Mouse (Mus musculus) adrenal gland (tissue): ENCODE results near the gene Ccdc142.

Experiments
- intact Hi-C: fragments of 180-260 bp; cut with DNase I; formaldehyde crosslinking; loops from one replicate; pipeline ENCODE4 v1.15.1; 2025

Ccdc142 gene

DNA sequence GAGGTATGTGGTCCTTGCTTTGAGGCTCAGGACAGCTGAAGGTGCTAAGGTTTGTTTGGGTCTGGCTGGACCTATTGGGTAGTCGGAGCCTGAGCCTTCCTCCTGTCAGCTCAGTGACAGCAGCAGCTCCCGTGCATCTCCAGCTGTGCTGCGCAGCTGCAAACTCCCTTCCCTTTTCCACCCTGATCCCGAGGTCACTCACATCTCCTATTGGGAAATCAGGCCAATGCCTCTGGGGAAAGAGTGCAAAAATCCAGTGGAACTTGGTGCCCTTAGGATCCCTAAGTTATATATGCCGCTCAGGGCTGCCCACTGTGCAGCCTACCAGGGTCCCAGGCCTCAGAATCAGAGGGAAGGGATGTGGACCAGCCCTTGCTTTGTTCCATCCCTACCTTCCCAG lies 17.9 kb upstream of the Ccdc142 start:
- intact Hi-C loops, result no loop called here

DNA sequence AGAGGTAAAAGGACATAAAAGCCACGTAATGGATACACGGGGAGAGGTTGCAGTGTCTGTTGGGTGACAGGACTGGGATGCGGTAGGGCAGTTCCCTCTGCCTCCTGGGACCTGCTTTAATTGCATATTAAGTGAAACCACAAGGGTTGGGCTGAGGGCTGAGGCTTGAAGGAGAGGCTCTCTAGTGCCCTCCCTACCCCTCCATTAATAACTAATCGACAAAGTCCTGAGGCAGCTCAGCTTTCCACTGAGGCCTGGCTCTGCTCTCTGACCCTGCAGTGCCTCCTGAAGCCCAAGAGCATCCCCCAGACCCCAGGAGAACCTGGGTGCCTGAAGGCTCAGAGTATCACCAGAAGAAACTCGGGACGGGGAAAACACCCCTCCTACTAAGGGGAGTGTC lies 16.9 kb upstream of the Ccdc142 start:
- intact Hi-C loops, result no loop called here

GRCm38 (mm10) chr6:83086121-83087035 lies 15.0 kb upstream of the Ccdc142 start, which contains the start of gene Lbx2:
TSS of gene Lbx2 (plus strand) at chr6:83086367.
- intact Hi-C loops, result no loop called here

DNA sequence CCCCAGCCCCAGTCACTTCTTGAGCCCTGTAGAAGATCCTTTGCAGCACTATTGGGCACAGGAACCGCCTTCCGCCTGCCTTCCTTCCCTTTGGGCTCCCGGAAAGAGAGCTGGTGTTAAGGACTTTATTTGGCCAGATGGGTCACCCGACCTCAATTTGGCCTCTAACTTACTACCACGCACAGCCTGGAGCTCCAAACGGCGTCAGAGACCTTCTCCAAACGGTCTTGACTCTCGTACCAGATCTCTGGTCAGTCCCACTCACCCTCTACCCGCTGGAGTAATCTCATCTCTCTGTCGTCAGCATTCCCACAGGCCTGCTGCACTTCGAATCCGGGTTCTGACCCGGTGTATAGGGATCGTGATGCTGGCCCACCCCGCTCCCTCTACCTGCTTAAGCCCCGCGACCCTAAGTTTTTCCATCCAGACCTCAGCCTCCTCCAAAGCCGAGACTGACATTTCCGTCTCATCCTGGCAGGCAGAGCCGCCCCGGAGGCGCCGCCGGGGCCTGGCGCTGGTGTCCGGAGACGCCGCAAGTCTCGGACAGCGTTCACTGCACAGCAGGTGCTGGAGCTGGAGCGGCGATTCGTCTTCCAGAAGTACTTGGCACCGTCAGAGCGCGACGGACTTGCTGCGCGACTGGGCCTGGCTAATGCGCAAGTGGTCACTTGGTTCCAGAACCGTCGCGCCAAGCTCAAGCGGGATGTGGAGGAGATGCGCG lies 14.0 kb upstream of the Ccdc142 start:
- intact Hi-C loops, result no loop called here

DNA sequence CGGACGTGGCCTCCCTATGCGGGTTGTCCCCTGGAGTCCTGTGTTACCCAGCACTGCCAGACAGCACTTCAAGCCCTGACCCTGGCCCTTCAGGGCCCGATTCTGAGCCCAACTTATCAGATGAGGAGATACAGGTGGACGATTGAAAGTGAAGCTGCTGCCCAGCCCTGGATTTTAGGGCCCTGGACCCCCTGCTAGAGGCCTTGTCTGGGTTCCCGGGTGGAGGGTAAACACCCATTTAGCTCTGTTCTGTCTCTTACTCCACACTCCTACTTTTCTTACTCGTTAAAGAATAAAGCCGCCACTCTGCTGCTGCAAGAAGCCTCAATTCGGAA lies 13.5 kb upstream of the Ccdc142 start:
- intact Hi-C loops, result no loop called here

GRCm38 (mm10) chr6:83092416-83093127 lies 8.8 kb upstream of the Ccdc142 start:
- intact Hi-C loops, result no loop called here

- intact Hi-C loops, result no loop called here
These were observed 5.4 kb upstream of the Ccdc142 start for GRCm38 (mm10) chr6:83095968-83096367.

- intact Hi-C loops, result no loop called here
These were observed 3.0 kb upstream of the Ccdc142 start for GRCm38 (mm10) chr6:83098411-83098810.

DNA sequence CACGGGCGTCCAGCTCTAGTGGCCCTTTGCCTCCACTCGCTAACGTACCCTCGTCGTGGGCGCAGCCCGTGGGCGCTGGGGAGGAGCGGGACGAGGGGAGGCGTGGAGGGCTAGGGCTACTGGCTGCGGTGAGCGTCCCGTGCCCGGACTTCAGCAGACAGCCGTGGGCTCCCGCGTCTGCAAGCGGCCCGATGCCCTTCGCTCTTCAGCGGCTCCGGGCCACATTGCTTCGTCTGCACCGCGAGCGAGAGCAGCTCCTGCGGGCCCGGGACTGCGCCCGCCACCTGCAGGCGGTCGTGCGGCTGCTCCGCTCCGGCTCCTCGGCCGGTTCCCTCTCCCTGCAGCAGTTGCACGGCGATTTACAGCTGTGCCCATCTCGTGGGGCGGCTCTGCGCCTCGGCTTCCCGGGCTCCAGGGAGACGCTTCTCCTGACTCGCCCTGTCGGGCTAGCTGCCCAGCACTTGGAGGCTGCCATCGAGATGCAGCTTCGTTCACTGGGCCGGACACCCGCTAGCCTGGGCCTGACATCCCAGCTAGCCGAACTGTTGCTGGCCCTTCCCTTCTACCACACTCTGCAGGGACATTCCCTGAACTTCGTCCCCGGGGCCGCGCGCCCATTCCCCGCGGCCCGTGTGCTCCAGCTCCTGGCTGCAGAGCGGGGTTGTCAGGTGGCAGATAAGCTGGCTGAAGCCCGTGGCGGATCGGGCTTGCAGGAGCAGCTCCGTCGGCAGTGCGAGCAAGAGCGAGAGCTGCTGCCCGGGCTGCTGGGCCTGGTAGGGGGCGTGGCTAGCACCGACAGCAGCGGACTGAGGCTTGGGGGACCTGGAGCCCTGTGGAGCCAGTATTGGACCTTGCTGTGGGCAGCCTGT lies 521 bp downstream of the Ccdc142 start:
- intact Hi-C loops, result loop anchor here (2.0 kb wide), 1 partner anchor 105 kb away; no protein-coding TSS in a partner anchor

GRCm38 (mm10) chr6:83103130-83103650 lies 1.8 kb downstream of the Ccdc142 start:
- intact Hi-C loops, result no loop called here

- intact Hi-C loops, result no loop called here
These were observed 2.8 kb downstream of the Ccdc142 start for GRCm38 (mm10) chr6:83104158-83104557.

- intact Hi-C loops, result no loop called here
These were observed 6.4 kb downstream of the Ccdc142 start for GRCm38 (mm10) chr6:83107566-83108400.

GRCm38 (mm10) chr6:83108762-83109668 lies 7.6 kb downstream of the Ccdc142 start, which contains the start of gene Mrpl53:
TSS of gene Mrpl53 (plus strand) at chr6:83109040.
- intact Hi-C loops, result no loop called here

DNA sequence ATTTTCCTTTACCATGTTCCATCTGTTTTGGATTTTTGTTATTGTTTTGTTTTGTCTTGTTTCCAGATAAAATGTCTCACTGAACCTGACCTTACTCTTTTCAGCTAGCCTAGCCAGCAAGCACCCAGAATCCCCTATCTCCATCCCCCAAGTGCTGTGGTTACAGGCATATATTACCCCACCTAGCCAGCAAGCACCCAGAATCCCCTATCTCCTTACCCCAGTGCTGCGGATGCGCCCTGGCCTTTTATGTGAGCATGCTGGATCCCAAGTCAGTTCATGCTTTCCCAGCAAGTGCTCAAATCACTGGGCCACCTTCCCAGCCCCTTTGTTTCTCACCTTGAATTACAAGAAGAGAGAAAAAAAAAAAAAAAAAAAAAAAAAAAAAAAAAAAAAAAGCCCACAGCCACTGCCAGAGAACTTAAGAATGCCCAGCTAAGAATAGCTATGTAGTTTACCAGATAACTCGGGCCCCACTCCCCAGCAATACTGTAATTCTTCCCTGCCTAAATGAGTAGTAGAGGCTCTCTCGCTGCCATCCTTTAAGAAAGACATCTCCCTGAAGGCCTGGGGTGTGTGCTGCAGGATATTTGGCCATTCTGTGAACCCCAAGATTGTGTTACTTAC lies 10.2 kb downstream of the Ccdc142 start:
- intact Hi-C loops, result loop anchor here (5.0 kb wide), 1 partner anchor 34 kb away; the partner anchor contains the start of gene Pcgf1

DNA sequence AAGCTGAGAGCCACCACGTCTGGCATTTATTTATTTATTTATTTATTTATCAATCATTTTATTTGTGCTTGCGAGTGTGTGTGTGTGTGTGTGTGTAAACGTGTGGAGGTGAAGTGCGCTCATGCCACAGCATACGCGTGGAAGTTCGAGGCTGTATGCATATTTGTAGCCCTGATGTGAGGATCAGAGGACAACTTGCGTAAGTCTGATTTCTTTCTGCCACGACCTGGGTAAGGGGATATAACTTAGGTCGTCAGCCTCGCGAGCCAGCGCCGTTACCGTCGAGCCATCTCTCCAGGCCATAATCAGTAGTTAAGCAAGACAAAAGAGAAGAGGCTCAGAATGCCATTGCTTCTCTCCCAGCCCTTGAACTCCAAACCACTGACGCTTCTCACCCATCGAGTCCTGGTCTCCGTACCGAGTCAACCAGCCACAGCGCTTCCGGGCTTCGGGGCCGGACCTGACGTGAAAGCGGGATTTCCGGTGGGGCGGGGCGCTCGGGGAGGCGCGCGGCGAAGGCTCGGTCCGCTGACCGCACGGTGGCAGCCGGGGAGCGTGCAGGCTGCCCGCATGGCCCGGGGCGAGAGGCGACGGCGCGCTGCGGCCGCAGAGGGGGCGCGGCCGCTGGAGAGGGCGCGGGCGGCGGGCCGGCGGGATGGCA lies 13.7 kb downstream of the Ccdc142 start, which contains the start of gene Mogs:
Gene Mogs, plus strand, starts transcription at position 486 of the 661 bp plus-strand sequence.
- intact Hi-C loops, result no loop called here

DNA sequence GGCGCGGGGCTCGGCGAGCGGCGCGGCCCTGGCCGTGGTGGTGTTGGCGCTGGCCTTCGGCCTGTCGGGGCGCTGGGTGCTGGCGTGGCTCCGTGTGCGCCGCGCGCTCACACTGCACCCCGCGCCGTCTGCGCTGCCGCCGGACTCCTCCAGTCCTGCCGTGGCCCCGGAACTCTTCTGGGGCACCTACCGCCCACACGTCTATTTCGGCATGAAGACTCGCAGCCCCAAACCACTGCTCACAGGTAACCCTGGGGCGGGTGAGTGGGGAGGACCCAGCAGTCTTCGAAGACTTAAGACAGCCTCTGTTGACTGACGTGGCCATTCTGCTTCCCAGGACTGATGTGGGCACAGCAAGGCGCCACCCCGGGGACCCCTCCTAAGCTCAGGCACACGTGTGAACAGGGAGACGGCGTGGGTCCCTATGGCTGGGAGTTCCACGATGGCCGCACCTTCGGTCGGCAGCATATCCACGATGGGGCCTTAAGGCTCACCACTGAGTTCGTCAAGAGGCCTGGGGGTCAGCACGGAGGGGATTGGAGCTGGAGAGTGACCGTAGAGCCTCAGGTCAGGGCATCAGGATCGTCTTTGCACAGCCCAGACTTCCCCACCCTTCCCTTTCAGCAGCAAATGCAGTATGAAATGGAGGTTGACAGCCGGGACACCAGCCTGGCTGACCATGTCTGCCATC lies 14.4 kb downstream of the Ccdc142 start:
- intact Hi-C loops, result no loop called here
